Mouse (Mus musculus): ENCODE data around the gene Ift57. TPM values are rescaled to one million over a fixed set of nuclear protein-coding genes. Genes with fewer than 3 reads are reported as not detected.

Ift57 gene
- polyA plus RNA-seq, 2 experiments, result 2.0 to 2.7 TPM

DNA sequence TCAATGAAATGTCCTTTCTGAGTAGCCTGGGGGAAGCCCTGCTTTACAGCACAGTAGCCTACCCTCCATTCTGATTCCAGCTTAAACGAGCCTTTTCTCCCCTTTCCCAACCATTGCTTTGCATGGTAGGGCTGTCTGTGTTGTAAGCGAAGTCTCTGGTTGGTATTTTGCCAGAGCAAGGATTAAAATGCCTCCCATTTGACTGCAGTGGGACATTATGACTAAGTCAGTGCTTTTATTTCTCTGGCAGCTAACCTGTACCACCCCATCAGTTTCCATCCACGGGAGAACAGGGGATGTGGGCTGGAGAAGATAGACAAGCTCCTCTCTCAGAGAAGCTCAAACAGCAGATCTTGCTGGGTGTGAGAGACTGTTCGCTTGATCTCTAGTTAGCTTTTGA is 24.2 kb downstream of the Ift57 start:
- TF ChIP-seq CTCF (IDR thresholded peaks at IDR 0.05; ENCODE audit: low read depth) (no peak), EP300 (IDR thresholded peaks at IDR 0.05; ENCODE audit: low read depth) (no peak)
- Histone ChIP-seq H3K4me3 (ENCODE audit: insufficient read depth in 1 of 2, low read depth in 2 of 2, low read length in 2 of 2) (no peak overlapping the region), H3K9me3 (ENCODE audit: control insufficient read depth, low read length) (no peaks in the 10 kb centered on the region), H3K4me2 (ENCODE audit: low read depth) (no peak overlapping the region), H3K36me3 (replicated peaks; ENCODE audit: control insufficient read depth, insufficient read depth, low read depth) (no peaks in the 10 kb centered on the region), H3K27ac (no peak overlapping the region), H3K27me3 (ENCODE audit: control insufficient read depth, insufficient read depth, low read length) (no peaks in the 10 kb centered on the region), H3K9ac (replicated peaks) (no peak overlapping the region), H3K4me1 (replicated peaks; ENCODE audit: control insufficient read depth in 2 of 2, insufficient read depth in 2 of 2, low read length in 1 of 2) (peaks cover 2 to 6% of the 10 kb centered on the region in 2 experiments; a peak in 1 of 4 replicates)
- ATAC-seq (ENCODE audit: insufficient read depth) (no peak), DNase-seq (ENCODE audit: low read depth in 3 of 3, low spot score in 3 of 3) (no peak)
- 63% methylated on average over 4 of the region's 4 CpGs for WGBS (ENCODE audit: insufficient replicate concordance)

DNA sequence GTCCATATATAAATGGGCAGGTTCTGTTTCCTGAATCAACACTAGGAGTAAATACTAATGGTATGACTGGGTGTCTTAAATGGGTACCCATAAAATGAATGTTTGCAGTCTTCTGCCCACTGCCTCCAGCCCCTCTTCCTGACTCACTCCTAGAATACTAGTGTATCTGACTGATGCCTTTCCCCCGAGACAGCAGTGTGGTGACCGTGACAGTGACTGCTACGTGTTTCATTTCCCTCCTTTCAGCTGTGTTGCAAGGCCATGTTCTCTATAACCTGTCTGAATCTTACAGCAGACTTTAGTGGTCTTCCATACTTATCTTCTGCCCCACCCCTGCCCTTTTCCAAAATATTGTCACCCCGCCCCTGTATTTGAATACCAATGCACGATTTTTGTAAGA is 25.2 kb downstream of the Ift57 start:
- Histone ChIP-seq H3K4me1 (replicated peaks; ENCODE audit: control insufficient read depth in 2 of 2, insufficient read depth in 2 of 2, low read length in 1 of 2) (peaks cover 2 to 6% of the 10 kb centered on the region in 2 experiments; a peak in 1 of 4 replicates), H3K9ac (replicated peaks) (no peak overlapping the region), H3K4me2 (ENCODE audit: low read depth) (no peak overlapping the region), H3K27ac (no peak overlapping the region), H3K27me3 (ENCODE audit: control insufficient read depth, insufficient read depth, low read length) (no peaks in the 10 kb centered on the region), H3K36me3 (replicated peaks; ENCODE audit: control insufficient read depth, insufficient read depth, low read depth) (no peaks in the 10 kb centered on the region), H3K9me3 (ENCODE audit: control insufficient read depth, low read length) (no peaks in the 10 kb centered on the region), H3K4me3 (ENCODE audit: insufficient read depth in 1 of 2, low read depth in 2 of 2, low read length in 2 of 2) (no peak overlapping the region)
- ATAC-seq (ENCODE audit: insufficient read depth), result no peak
- 71% methylated on average over 5 of the region's 5 CpGs for WGBS (ENCODE audit: insufficient replicate concordance)
- DNase-seq (ENCODE audit: low read depth in 3 of 3, low spot score in 3 of 3), result no peak
- TF ChIP-seq CTCF (IDR thresholded peaks at IDR 0.05; ENCODE audit: low read depth) (no peak), EP300 (IDR thresholded peaks at IDR 0.05; ENCODE audit: low read depth) (no peak)

DNA sequence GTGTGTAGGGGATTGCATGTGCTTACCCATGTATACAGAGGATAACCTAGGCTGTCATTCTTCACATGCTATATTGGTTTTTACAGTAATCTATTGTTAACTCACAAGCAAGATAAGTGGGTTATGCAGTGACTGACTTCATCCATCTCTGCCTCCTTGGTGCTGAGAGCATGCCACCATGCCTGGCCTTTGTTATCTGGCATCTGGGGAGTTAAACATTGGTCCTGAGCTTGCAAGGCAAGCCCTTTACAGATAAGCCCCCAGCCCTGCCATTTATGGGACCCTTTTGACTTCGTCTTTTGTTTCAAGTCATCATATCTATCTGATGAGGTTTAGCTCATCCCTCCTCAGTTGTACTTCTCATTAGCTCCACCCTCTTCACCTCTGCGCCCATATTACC is 25.9 kb downstream of the Ift57 start:
- H3K27me3 ChIP-seq (ENCODE audit: control insufficient read depth, insufficient read depth, low read length), result no peaks in the 10 kb centered on the region
- no peak overlapping the region for H3K27ac ChIP-seq
- no peak overlapping the region for H3K9ac ChIP-seq (replicated peaks)
- WGBS (ENCODE audit: insufficient replicate concordance), result 51% methylated on average over 2 of the region's 2 CpGs
- H3K9me3 ChIP-seq (ENCODE audit: control insufficient read depth, low read length), result no peaks in the 10 kb centered on the region
- DNase-seq (ENCODE audit: low read depth in 3 of 3, low spot score in 3 of 3), result no peak
- no peak for ATAC-seq (ENCODE audit: insufficient read depth)
- no peak overlapping the region for H3K4me3 ChIP-seq (ENCODE audit: insufficient read depth in 1 of 2, low read depth in 2 of 2, low read length in 2 of 2)
- no peak for TF ChIP-seq EP300 (IDR thresholded peaks at IDR 0.05; ENCODE audit: low read depth)
- TF ChIP-seq CTCF (IDR thresholded peaks at IDR 0.05; ENCODE audit: low read depth), result no peak
- H3K36me3 ChIP-seq (replicated peaks; ENCODE audit: control insufficient read depth, insufficient read depth, low read depth), result no peaks in the 10 kb centered on the region
- H3K4me2 ChIP-seq (ENCODE audit: low read depth), result no peak overlapping the region
- peaks cover 2 to 6% of the 10 kb centered on the region in 2 experiments; a peak in 1 of 4 replicates for H3K4me1 ChIP-seq (replicated peaks; ENCODE audit: control insufficient read depth in 2 of 2, insufficient read depth in 2 of 2, low read length in 1 of 2)

DNA sequence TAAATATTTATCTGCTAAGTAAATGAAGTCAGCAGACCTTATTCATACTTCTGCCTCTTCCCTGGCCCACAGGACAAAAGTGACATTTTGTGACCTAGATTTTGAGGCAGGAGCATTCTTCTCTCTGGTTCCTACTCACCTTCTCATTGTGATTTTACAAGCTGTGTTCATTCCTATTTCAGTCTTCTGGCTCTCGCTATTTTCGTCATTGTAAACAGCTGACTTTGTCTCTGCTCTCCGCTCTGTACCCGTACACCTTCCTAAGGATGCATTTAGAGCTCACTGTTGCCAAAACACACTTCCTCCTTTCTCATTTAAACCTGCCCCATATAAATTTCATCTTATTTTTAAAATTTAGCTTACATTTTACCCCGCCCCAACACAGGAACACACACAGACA is 26.4 kb downstream of the Ift57 start:
- Histone ChIP-seq H3K27me3 (ENCODE audit: control insufficient read depth, insufficient read depth, low read length) (no peaks in the 10 kb centered on the region), H3K9ac (replicated peaks) (no peak overlapping the region), H3K4me2 (ENCODE audit: low read depth) (no peak overlapping the region), H3K36me3 (replicated peaks; ENCODE audit: control insufficient read depth, insufficient read depth, low read depth) (no peaks in the 10 kb centered on the region), H3K4me3 (ENCODE audit: insufficient read depth in 1 of 2, low read depth in 2 of 2, low read length in 2 of 2) (no peak overlapping the region), H3K9me3 (ENCODE audit: control insufficient read depth, low read length) (no peaks in the 10 kb centered on the region), H3K4me1 (replicated peaks; ENCODE audit: control insufficient read depth in 2 of 2, insufficient read depth in 2 of 2, low read length in 1 of 2) (peaks cover 2 to 6% of the 10 kb centered on the region in 2 experiments; a peak in 1 of 4 replicates), H3K27ac (no peak overlapping the region)
- no peak for ATAC-seq (ENCODE audit: insufficient read depth)
- TF ChIP-seq EP300 (IDR thresholded peaks at IDR 0.05; ENCODE audit: low read depth), result no peak
- no peak for TF ChIP-seq CTCF (IDR thresholded peaks at IDR 0.05; ENCODE audit: low read depth)
- 74% methylated on average over 5 of the region's 5 CpGs for WGBS (ENCODE audit: insufficient replicate concordance)
- DNase-seq (ENCODE audit: low read depth in 3 of 3, low spot score in 3 of 3), result no peak

DNA sequence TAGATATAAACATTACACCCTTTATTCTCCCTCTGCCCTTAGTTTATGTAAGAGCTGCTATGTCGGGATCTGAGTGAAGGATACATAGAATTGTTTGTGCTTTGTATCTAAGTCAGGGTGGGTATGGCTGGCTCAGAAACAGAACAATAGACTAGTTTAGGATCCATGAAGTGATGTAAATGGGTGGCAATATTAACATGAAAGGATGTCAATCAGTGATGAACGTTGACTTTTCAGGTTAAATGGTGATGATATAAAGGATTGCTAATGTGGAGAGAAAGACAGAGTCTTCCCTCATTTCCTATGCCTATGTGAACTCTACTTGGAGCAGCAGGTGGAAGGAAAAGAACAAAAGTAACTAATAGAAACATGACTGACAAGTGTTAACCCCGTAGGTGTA is 27.2 kb downstream of the Ift57 start:
- ATAC-seq (ENCODE audit: insufficient read depth) (no peak), DNase-seq (ENCODE audit: low read depth in 3 of 3, low spot score in 3 of 3) (no peak)
- H3K4me2 ChIP-seq (ENCODE audit: low read depth), result no peak overlapping the region
- 57% methylated on average over 3 of the region's 3 CpGs for WGBS (ENCODE audit: insufficient replicate concordance)
- no peak for TF ChIP-seq CTCF (IDR thresholded peaks at IDR 0.05; ENCODE audit: low read depth)
- TF ChIP-seq EP300 (IDR thresholded peaks at IDR 0.05; ENCODE audit: low read depth), result no peak
- no peak overlapping the region for H3K4me3 ChIP-seq (ENCODE audit: insufficient read depth in 1 of 2, low read depth in 2 of 2, low read length in 2 of 2)
- H3K27me3 ChIP-seq (ENCODE audit: control insufficient read depth, insufficient read depth, low read length), result no peaks in the 10 kb centered on the region
- no peak overlapping the region for H3K27ac ChIP-seq
- no peaks in the 10 kb centered on the region for H3K9me3 ChIP-seq (ENCODE audit: control insufficient read depth, low read length)
- H3K36me3 ChIP-seq (replicated peaks; ENCODE audit: control insufficient read depth, insufficient read depth, low read depth), result no peaks in the 10 kb centered on the region
- H3K4me1 ChIP-seq (replicated peaks; ENCODE audit: control insufficient read depth in 2 of 2, insufficient read depth in 2 of 2, low read length in 1 of 2), result peaks cover 2 to 6% of the 10 kb centered on the region in 2 experiments; a peak in 1 of 4 replicates
- H3K9ac ChIP-seq (replicated peaks), result no peak overlapping the region

Data from liver, embryonic 14.5 days (tissue).